Mouse (Mus musculus) gastrocnemius, postnatal 36 days (tissue): ENCODE data around the gene Mrps35. TPM values are rescaled to one million over a fixed set of nuclear protein-coding genes. Genes with fewer than 3 reads are reported as not detected.

ENCODE experiments used
- DNase-seq, 2 experiments: peaks; one replicate each; pipeline ENCODE4 v3.0.0; 2022
- intact Hi-C: fragments of 180-260 bp; cut with DNase I; formaldehyde crosslinking; loops from one replicate; pipeline ENCODE4 v1.15.1; 2025
- total RNA-seq, 2 experiments: library from RNA; stranded (reverse); gene quantifications; 2 replicates each; pipeline ENCODE4 v1.2.3; 2021

Mrps35 gene
- total RNA-seq, 2 experiments from 2014 or later, result 40.9 to 41.0 TPM

- intact Hi-C loops, result loop anchor here (5.0 to 10.0 kb wide), 2 partner anchors 111 to 293 kb away; no protein-coding TSS in a partner anchor
- no peak for DNase-seq
Observed at GRCm38 (mm10) chr6:147118190-147118589, 75.6 kb downstream of the Mrps35 start.

GRCm38 (mm10) chr6:147121320-147121719 lies 78.8 kb downstream of the Mrps35 start:
- intact Hi-C loops, result no loop called here
- DNase-seq, result no peak

Other genes starting within 250 kb of the Mrps35 start
- 1 to 10 TPM in 1 of 2 experiments, under 1 TPM in 1; 0.39 to 1.3 TPM for gene Arntl2, start 246.7 kb upstream of the Mrps35 start, total RNA-seq
- gene Smco2, start 192.7 kb upstream of the Mrps35 start, total RNA-seq, result not detected
- gene Ppfibp1, start 154.3 kb upstream of the Mrps35 start, total RNA-seq, result 10 to 100 TPM; 36.7 to 37.6 TPM
- not detected for gene 1700034J05Rik, start 88.3 kb upstream of the Mrps35 start, total RNA-seq
- under 1 TPM; 0.26 to 0.49 TPM for gene Rep15, start 10.2 kb upstream of the Mrps35 start, total RNA-seq
- not detected for gene Mansc4, start 44.3 kb downstream of the Mrps35 start, total RNA-seq
- 1 to 10 TPM; 1.6 to 2.2 TPM for gene Klhl42, start 48.6 kb downstream of the Mrps35 start, total RNA-seq
- 1 to 10 TPM; 1.2 to 1.9 TPM for gene Pthlh, start 221.4 kb downstream of the Mrps35 start, total RNA-seq